Mouse (Mus musculus) sigmoid colon, adult 10 weeks (tissue): ENCODE data around the gene Ifngr2. TPM values are rescaled to one million over a fixed set of nuclear protein-coding genes. Genes with fewer than 3 reads are reported as not detected.

Experiments used
- polyA plus RNA-seq: library from polyadenylated mRNA; stranded (reverse); fragments of 350-450 nt; fragmentation: Illumina TruSeq; extraction: RNeasy Lipid Tissue Mini Kit (QIAGEN cat#74804); gene quantifications from one replicate; pipeline ENCODE4 v1.2.3, GENCODE M21; 2014; ENCODE audit warnings: low read depth, low replicate concordance

Gene Ifngr2
- 71.5 TPM for polyA plus RNA-seq

DNA sequence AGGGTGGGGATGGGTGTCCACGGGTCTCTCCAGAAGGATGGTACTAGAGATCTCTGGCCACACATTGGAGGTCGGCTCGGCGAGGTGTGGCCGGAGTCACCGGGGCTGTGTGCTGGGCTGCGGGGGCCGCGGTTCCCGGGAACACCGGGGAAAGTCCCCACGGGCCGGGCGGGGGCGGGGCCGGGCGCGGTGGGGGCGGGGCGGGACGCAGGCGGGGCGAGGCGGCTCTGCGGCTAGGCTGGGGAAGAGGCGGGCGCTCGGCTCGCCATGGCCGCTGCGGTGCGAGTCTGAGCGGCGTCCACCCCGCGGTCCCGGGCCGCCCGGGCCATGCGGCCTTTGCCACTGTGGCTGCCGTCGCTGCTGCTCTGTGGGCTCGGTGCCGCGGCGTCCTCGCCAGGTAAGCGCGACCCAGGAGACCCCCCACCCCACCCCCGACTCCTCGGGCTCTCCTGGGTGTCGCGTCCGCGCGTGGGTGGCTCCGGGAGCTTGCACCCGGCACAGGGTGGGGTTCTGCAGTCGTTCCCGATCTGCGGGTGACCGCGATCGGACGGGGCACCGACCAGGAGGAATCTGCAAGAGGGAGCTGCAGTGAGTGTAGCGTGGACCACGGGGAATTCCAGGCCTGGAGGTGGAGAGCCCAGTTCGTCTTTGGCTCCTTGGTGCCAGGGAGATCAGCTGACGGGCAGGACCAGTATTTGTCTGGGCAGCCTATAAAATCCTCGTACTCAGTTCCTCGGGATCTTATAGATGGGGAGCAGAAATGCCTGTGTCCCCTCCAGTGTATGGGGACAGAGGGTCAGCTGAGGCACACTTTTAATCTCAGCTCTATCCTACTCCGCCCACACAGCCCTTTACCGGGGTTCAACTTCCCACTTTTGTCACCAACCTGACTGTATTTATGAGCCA lies at the start of gene Ifngr2:
Ifngr2 (plus strand) TSS at position 237 of the 906 bp plus-strand sequence.

DNA sequence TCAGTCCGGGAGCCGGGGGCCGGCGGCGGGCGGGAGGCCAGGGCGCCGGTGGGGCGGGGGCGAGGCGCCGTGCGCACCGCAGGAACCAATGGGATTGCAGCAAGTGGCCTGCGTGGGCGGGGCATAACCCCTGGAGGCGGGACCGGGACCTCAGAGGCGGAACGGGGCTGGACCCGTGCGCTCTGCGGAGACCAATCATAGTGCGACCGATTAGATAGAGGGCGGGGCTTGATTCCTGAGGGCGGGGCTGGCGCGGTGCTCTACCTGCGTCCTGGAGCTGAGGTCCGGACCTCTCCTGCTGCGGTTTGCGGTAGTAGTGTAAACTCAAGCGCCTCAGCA lies 50.8 kb downstream of the Ifngr2 start, which contains the start of gene Tmem50b:
Tmem50b (minus strand) TSS at position 129 of the 339 bp plus-strand sequence.

Other genes starting within 250 kb of the Ifngr2 start
- gene Ifnar2, start 174.3 kb upstream of the Ifngr2 start, polyA plus RNA-seq: 31.4 TPM
- gene Gm21970, start 155.4 kb upstream of the Ifngr2 start, polyA plus RNA-seq: not detected
- 96.0 TPM for gene Il10rb, start 140.9 kb upstream of the Ifngr2 start, polyA plus RNA-seq
- gene Ifnar1, start 61.8 kb upstream of the Ifngr2 start, polyA plus RNA-seq: 76.5 TPM
- 91.2 TPM for gene Tmem50b, start 50.7 kb downstream of the Ifngr2 start, polyA plus RNA-seq
- gene Dnajc28, start 72.0 kb downstream of the Ifngr2 start, polyA plus RNA-seq: 12.6 TPM
- gene Gart, start 99.9 kb downstream of the Ifngr2 start, polyA plus RNA-seq: 10.5 TPM
- gene Son, start 100.4 kb downstream of the Ifngr2 start, polyA plus RNA-seq: 779 TPM
- gene Donson, start 141.7 kb downstream of the Ifngr2 start, polyA plus RNA-seq: 18.3 TPM
- 128 TPM for gene Cryzl1, start 181.9 kb downstream of the Ifngr2 start, polyA plus RNA-seq
- 29.5 TPM for gene Itsn1, start 182.2 kb downstream of the Ifngr2 start, polyA plus RNA-seq